Mouse (Mus musculus) megakaryocyte, adult 5-6 weeks (primary cell): ENCODE measurements around the gene Mtmr4. TPM values are rescaled to one million over a fixed set of nuclear protein-coding genes. Genes with fewer than 3 reads are reported as not detected.

Experiments used
- ATAC-seq: 2 replicates; pipeline ENCODE4 v1.8.0; 2016; ENCODE audit warnings: mild to moderate bottlenecking, inconsistent platforms; ENCODE audit not compliant: poor library complexity, severe bottlenecking
- total RNA-seq, 2 experiments: library from RNA; stranded (forward) in 1 of 2; stranded (reverse) in 1 of 2; fragments of 153-499, 151-499 nt in 1 of 2; fragments of 221-1000, 200-1000 nt in 1 of 2; gene quantifications; 2 replicates each; pipeline versions ENCODE4 v1.2.3 to v1.2.4; 2015 to 2017

The Mtmr4 gene
- total RNA-seq, 2 experiments from 2014 or later, result 14.6 to 25.9 TPM

DNA sequence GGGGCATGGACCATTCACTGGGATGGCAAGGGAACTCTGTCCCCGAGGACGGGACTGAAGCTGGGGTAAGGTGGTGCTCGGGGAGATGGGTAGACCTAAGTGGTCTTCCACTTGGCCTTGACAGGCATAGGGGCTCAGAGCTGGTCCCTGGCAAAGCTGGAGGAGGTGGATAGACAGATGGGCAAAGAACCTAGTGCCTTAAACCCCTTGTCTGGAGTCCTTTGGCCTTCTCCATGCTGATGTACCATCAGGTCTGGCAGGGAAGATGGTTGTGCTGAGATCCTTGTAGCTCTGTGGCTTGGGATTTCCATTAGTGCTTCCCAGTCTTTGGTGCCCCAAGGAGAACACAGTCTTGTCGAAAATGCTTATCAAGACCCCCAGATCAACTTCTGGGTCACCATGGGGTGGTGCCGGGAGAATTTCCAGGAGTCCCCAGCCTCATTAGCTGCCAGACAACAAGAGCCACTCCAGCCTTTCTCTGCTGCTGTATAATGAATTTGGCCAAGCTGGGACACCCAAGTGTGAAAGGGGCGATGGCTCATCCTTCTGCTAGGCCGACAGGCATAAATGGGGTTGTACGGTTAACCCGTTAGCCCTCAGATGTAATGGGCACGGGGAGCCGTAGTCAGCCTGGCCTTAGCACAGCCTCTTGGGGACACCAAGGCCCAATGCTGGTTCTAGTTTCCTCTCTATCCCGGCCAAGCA, 10.6 kb upstream of the Mtmr4 start:
- no peak for ATAC-seq

DNA sequence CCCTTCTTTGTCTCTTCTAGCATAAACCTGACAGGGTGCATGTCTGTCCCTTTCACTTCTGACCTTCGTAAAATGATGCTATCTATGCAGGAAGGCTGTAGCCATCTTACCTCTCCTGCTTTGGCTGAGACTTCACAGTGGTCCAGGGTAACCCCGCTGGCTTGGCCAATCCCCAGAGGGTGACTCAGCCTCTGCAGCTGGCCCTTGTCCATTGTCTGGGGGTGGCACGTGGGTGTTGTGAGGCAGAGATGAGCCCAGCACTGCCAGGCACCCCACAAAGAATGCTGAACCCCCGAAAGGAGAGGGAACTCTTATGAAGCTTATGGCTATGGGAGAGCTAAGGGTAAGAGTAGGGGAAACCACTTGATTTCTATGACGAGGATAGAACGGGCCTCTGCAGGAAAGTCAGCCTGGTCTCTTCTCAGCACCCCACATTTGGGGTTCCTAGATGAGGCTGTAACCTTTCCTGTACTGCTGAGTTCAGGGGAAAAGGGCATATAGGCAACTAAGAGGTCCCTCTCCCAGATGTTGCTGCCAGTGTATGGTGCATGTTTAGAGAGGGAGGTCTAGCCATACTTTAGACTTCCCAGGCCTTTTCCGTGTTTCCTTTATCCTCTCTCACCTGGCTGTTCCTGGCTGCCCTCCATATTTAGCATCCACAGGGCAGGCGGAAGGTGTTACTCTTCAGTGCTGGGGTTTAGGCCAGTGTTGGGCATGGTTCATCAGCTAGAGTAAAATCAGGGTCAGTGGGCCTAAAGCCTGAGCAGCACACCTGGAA, 9.8 kb upstream of the Mtmr4 start:
- no peak for ATAC-seq

DNA sequence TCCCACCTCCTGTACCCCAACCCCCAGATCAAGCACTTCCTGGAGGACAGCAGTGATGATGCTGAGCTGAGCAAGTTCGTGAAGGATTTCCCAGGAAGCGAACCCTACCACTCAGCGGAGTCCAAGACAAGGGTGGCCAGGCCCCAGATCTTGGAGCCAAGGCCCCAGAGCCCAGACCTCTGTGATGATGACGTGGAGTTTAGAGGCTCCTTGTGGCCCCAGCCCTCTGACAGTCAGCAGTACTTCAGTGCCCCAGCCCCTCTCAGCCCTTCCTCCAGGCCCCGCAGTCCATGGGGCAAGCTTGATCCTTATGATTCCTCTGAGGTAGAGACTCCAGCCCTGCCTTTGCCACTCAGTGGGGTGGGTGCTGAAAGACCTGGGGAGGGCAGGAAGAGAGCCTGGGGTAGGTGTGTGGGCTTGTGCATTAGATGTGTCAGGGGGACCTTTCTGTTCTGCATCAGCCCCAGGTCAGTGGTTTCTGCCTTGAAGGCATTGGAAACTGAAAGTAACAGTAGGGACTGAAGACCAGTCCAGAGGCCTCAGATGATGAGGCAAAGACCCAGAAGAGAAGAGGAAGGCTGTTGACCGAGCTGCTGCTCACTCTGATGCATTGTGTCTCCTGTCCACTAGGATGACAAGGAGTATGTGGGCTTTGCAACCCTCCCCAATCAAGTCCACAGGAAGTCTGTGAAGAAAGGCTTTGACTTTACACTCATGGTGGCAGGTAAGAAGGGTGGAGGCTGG, 8.5 kb upstream of the Mtmr4 start:
- ATAC-seq, result peak; percentile 52

DNA sequence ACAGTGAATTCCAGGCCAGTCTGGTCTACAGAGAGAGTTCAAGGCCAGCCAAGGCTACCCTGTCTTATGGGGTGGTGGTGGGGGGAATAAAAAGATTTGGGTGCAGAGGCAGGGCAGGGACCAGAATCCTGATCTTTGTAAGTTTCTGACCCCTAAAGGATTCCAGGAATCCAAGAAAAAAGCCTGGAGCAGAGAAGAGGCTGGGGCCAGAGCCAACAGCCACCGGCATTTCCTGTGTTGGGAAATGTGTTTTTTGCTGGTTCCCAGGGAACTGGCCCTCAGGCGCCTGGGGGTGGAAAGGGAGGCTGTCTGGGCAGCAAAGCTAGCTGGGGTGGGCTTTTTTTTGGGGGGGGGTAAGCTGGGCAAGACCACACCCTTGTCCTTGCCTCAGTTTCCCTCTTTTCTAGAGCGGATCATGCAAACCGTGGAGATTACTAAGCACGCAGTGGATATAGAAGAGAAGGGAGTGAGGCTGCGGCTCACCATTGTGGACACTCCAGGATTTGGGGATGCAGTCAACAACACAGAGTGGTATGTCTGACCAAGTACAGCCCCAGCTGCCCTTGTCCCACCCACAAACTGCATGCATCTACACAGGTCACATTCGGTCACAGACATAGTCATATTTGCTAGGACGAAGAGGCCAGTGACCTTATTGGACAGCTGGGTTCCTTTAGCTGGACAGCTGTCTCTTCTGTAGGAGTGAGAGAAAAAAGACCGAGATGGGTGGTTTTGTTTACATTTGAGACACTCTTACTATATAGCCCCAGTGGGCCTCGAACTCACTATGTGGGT, 7.1 kb upstream of the Mtmr4 start:
- no peak for ATAC-seq

DNA sequence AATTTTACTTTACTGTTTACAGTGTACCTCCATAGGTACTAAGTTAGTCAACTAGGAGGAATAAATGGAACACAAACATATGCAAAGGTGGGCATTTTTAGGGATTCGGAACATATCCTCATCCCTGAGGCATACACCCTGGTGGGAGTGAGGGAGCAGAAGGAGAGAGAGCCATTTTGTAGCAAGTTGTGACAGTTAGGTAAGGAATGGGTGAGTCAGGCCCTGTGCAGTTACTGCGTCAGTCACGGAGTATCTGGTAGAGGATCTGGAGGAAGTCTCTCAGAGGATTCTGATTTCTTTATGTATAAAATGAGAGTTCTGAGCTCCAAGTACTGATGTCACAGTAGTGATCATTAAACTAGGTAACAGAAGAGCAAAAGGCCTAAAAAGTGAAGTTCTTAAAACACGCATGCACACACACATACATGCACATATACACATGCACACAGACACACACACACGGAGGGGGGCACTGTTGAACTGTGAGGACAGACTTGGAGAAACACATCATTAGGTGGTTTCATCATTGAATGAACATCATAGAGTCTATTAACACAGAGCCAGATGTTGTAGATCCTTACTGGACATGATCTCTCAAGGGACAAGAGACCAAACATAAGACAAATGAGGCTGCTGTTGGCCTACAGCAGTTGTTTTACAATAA, 4.6 kb upstream of the Mtmr4 start:
- no peak for ATAC-seq

DNA sequence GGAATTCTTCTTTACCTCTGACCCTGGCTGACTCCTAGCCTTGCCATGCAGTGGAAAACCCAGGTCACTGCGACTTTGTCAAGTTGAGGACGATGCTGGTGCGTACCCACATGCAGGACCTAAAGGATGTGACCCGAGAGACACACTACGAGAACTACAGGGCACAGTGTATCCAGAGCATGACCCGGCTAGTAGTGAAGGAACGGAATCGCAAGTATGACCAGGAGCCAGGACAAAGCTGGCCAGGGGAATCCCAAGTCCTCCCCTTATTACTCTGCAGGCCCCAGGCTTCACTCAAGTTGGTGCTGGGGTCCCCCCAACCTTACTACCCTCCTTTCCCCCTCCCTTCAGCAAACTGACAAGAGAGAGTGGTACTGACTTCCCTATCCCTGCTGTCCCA, 2.4 kb upstream of the Mtmr4 start:
- no peak for ATAC-seq

DNA sequence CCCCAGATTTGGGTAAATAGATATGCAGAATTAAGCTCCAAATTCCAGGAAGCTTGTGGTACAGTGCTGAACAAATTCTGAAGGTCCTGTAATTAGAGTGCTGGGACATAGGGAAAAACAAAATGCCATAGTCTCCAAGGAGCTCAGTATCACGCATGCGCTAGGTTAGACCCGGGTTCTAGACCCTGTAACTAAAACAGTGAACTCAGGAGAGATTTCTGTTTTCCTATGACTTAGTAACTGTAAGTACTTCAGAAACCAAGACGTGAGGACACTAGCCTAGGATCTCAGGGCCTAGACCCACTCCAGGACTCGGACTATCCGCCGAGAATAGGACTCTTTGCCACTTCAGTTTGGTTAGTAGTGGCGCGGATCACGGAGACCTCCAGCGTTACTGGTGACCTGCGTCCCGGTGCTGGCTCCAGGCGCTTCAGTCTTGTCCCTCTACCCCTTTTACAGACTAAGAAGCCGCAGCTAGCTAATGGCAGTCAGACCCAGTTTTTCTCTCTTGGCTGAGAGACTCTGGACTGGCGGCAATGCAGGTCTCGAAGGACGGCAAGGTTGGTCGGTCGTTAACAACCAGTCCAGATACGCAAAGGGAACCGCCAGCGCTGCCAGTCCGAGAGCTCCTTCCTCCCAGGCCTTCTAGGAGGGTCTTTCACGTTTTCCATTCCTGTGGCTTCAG, 979 bp upstream of the Mtmr4 start:
- ATAC-seq, result no peak

DNA sequence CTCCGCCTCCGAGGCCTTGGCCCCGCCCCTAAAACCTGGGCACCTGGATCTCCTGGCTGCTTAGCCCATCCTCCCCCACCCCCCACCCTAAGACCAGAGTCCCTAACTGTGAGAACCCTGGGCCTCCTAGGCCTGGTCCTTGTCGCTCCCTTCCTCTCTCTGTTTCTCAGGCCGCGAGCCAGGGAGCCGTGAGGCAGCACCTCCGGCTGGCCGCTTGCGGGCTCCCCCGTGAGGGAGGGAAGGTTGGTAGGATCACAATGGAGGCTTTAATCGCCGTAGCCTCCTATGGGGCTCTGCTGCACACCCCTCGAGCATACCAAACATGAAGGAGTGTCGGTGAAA, 363 bp downstream of the Mtmr4 start:
- ATAC-seq, result peak; percentile 14

DNA sequence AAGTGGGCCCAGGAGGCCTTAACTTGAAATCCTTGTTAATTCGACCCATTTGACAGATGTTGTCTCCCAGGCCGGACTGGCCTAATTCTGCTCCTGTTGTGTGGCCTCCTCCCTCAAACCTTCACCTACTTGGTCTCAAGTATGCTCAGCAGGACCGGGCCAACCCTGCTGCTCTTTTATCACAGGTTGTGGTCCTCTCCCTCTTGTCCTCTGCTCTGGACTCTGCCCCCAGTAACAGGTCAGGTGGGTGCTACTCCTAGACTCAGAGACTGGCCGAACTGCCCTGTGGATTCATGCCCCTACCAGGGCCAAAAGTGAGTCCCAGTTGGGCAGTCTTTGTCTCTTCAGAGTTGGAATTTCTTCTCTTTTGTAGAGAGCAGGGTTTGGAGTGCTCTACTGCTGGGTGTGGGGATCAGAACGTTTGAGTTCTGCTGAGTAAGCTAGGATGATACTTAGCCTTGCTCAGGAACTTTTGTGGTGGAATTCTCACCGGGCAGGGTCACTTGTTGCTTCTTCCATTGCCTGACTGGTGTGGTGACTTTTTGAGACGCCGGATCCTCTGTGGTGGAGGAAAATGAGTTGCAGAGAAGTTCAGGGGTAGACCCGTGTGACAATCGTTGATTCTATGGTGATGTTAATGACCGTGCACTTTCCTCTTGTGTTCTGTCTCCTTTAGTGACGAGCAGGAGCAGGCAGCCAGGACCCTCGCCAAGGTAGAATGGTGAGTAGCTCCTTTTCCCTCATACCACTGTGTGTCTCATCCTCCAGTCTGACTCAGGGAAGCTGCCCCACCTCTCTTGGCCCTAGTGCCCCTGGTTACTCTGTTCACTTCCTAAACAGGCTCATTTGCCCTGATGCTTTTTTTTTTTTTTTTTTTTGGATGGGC, 994 bp downstream of the Mtmr4 start:
- no peak for ATAC-seq

DNA sequence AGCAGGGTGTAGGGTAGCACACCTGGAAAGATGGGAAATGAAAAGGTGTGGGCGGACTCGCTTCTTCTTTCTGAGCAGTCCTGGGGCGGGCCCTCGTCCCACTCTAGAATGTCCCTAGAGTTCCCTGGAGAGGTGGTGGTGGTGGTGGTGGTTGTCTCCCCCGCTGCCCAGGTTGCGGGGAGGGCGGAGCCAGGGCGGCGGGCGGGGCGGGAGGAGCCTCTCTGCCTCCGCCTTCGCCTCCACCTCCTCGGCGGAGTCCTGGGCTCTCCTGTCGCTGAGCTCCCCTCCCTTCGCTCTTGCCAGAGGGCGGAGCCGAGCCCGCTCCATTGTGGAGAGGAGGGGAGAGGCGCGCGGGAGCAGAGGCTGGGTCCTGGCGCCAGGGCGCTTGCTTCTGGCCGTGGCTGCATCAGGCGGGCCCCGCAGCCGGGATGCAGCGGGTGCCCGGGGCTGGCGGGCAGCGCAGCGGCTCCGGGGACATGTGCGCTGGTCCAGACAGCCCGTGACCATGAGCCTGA, 3.4 kb downstream of the Mtmr4 start:
- peak; percentile 23 for ATAC-seq

DNA sequence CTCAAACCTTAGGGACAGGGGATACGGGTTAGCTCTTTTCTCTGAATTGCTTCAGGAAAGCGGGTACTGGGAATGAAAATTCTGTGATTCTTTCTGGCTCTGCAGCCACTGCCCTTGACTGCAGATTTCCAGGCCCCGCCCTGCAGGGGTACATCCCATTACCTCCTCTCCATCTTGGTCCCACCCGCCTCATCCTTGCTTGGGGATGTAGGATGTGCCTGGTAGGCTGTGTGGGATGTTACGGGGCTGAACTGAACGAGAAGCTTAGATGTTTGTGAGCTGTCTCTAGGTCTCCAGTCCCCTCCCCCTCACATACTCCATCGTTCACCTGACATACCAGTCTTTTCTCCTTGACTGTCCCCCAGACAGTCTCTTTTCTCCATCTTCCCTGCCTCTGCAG, 4.0 kb downstream of the Mtmr4 start:
- ATAC-seq, result no peak

DNA sequence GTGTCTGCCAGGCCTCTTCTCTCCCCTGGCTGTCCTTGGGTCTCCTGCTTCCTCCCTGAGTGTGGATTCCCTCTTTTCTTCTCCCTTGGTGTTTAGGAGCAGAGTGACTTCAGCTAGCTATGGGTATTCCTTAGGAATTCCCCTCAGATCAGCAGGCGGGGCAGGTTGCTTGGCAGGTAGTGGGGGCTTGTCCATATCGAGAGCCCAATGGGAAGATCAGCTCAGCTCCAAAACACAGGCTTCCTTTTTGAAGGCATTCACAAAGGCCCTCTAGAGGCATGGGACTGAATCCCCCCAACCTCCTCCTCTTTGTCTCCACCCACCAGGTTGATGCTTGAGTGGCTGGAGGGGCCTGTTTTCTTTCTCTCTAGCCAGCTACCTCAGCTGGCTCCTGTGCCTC, 4.5 kb downstream of the Mtmr4 start:
- ATAC-seq, result no peak

DNA sequence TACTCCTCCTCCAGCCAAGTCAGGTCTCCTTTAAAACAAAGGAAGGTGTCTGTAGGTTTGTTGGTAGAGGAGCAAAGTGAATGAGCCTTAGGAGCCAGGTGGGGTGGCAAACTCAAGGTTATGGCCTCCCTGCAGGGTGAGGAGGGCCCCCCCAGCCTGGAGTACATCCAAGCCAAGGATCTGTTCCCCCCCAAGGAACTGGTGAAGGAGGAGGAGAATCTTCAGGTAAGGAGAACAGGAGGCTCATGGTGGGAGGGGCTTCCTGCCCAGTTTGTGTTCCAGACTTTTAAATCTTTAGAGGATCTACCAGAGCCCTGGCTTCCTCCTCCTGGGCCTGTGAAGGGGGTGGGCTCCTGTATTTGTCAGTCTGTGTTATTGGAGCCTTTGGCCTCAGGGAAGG, 5.1 kb downstream of the Mtmr4 start:
- no peak for ATAC-seq

DNA sequence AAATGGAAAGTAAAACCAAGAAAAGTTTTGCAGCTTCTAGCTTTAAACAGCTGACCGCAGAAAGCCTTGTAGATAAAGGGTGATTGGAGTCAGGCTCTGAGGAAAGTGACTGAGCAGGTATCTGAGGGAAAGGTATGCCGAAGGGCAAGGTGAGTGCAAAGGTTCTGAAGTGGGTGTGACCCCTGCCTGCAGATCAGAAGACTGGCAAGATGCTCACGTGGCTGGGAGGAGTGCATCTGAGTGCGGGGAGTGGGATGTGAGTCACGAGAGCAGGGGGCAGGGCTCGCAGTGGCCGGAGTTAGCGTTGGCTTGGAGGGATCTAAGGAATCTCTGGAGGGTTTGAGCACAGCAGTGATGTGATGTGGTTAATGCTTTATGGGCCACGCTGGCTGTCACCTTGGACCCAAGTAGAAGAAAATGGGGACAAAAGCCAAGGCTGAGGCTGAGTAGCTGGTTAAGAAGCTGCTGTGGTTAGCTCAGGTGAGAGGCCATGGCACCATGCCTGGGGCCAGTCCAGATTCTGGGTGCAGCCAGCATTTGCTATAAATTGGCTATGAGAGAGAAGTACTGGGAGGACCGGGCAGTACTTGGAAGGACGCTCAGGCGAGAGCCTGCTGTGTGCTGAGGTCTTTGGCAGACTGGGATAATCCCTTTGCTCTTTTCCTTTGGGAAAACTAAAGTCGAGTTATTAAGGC, 7.6 kb downstream of the Mtmr4 start:
- no peak for ATAC-seq

DNA sequence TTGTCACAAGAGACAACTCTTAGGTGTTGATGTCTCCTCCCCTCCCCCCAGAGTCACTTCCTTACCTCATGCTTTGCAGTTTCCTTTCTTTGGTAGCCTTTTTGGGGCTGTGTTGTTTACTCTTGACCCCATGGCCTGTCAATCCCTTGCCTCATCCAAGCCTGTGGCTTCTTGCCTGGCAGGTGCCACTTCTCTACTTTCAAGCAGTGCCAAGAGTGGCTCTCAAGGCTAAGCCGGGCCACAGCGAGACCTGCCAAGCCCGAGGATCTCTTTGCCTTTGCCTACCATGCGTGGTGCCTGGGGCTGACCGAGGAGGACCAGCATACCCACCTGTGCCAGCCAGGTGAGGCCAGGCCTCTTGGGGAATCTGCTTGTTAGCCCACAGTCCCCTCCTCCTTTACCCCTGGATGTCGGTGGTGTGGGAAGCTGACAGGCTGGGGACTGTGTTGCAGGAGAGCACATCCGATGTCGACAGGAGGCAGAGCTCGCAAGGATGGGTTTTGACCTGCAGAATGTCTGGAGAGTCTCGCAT, 8.4 kb downstream of the Mtmr4 start:
- ATAC-seq, result no peak

DNA sequence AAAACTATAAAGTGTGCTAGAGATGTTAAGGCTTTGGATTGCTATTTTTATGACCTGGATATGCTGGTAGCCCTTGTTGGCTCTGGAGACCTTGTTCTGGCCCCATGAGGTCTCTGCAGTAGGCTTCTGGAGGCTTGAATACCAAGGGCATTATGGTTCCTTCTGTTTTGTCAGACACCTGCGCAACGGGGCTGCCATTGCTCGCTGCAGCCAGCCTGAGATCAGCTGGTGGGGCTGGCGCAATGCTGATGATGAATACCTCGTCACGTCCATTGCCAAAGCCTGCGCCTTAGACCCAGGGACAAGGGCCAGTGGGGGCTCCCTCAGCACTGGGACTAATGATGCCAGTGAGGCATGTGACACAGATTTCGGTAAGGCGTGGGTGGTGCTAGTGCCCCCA, 10.3 kb downstream of the Mtmr4 start:
- no peak for ATAC-seq

DNA sequence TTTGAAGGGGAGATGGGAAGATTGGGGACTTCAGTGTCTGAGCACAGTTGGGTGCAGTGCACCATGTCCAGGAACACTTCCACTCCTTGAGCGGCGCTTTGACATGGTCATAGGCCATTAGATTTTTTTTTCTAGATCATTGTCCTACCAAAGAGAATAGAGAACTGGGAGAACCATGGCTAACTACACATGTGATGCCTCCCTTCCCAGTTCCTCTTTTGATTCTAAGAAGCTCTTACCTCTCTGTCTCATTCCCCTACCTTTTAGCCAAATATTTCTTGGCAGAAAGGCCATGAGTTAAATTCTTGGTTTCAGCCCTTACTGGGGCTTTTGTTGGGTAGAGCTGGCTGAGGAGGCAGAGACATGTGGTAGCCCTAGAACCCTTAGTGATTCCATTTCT, 11.6 kb downstream of the Mtmr4 start:
- ATAC-seq, result no peak

DNA sequence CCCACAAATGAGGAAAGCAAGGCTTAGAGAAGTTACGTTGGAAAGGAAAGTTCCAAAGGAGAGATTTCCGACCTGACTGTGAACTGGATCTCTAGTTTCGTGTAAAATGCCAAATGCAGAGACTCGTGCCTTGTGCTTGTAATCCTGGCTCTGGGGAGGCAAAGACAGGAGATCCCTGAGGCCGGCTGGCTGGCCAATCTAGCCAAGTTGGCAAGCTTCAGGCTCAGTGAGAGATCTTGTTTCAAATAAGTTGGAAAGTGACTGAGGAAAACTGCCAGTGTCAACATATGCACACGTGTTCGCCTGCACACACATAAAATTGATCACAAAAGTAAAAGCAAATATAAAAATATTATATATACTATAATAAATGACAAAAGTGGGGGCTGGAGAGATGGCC, 17.3 kb downstream of the Mtmr4 start:
- no peak for ATAC-seq
